Mouse (Mus musculus) lung, postnatal 0 days (tissue): Measurements from ENCODE around the gene Lyst. TPM values are rescaled to one million over a fixed set of nuclear protein-coding genes. Genes with fewer than 3 reads are reported as not detected.
A peak's percentile ranks its signal among the peaks of the same experiment; 100 is the strongest.

Experiments used
- ATAC-seq: fragments of 200-750 bp; cut with Nextera tagmentation; 2 replicates; pipeline ENCODE4 v1.8.0; 2017; ENCODE audit warnings: moderate library complexity
- DNase-seq: peaks from one replicate; pipeline ENCODE4 v3.0.0-alpha.2; 2016; ENCODE audit warnings: low spot score
- H3K27ac ChIP-seq: fragments of 300-500 bp; sonication (generic); 2 replicates; pipeline ENCODE4 v1.5.1; 2014; ENCODE audit warnings: antibody characterized with exemption, mild to moderate bottlenecking, low read length, mixed read lengths
- H3K27me3 ChIP-seq: fragments of 300-500 bp; sonication (generic); replicated peaks from 2 replicates; pipeline ENCODE4 v1.6.1; 2014; ENCODE audit warnings: low read length, mixed read lengths; ENCODE audit not compliant: insufficient read depth
- H3K36me3 ChIP-seq: fragments of 300-500 bp; sonication (generic); 2 replicates; pipeline ENCODE4 v1.6.1; 2014; ENCODE audit warnings: low read length, mixed read lengths; ENCODE audit not compliant: insufficient read depth
- H3K4me1 ChIP-seq: fragments of 300-500 bp; sonication (generic); 2 replicates; pipeline ENCODE4 v1.6.1; 2014; ENCODE audit warnings: antibody characterized with exemption, low read depth, low read length, mixed read lengths; ENCODE audit not compliant: insufficient read depth
- H3K4me2 ChIP-seq: fragments of 300-500 bp; sonication (generic); replicated peaks from 2 replicates; pipeline ENCODE4 v1.6.1; 2014; ENCODE audit warnings: low read depth, mild to moderate bottlenecking, low read length, moderate library complexity, mixed read lengths
- H3K4me3 ChIP-seq: fragments of 300-500 bp; sonication (generic); 2 replicates; pipeline ENCODE4 v1.5.1; 2014; ENCODE audit warnings: low read depth, low read length
- H3K9ac ChIP-seq: fragments of 300-500 bp; sonication (generic); replicated peaks from 2 replicates; pipeline ENCODE4 v1.6.1; 2014; ENCODE audit warnings: low read depth, mild to moderate bottlenecking
- H3K9me3 ChIP-seq: fragments of 300-500 bp; sonication (generic); 2 replicates; pipeline ENCODE4 v1.6.1; 2016; ENCODE audit warnings: low read length, mixed read lengths
- CTCF ChIP-seq: IDR thresholded peaks from 2 replicates; pipeline ENCODE4 v1.5.1; 2016; ENCODE audit warnings: antibody characterized with exemption, mild to moderate bottlenecking
- EP300 ChIP-seq: IDR thresholded peaks from 2 replicates; pipeline ENCODE4 v1.6.1; 2016; ENCODE audit warnings: antibody characterized with exemption, mild to moderate bottlenecking, control low read depth
- WGBS: fragments of 180-500 bp; shearing (Covaris S2); extraction: QIAGEN DNeasy Blood & Tissue Kit; methylation state at CpG from one replicate; pipeline ENCODE4 v1.1.7; 2014; 5-methylcytosine and 5-hydroxymethylcytosine counted together
- polyA plus RNA-seq: library from polyadenylated mRNA; unstranded; fragments of >200 nt; fragmentation: Nextera tagmentation; extraction: Ambion mirVana; gene quantifications from 2 replicates; pipeline ENCODE4 v1.2.1, GENCODE M21; 2015

Lyst gene
- polyA plus RNA-seq, 1 experiment from 2014 or later = 7.1 TPM

DNA sequence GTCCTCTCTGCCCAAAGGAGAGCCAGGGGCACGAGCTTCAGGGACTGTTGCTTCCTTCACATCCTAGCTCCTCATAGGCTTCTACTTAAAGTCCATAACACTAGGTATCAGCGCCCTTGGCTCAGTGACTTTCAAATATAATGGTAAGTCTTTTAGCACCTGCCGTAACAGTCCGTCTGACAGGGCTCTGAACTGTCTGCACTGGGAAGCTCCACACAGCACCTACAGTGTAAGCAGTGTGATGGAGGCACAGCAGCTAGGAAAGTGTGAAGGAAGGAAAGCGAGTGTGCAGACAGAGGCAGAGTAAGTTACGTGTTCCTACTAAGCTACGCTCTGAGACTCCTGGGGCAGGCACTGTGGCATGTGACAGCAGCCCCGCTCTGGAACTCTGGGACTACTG, 187.5 kb downstream of the Lyst start:
- no peaks in the 10 kb centered on the region for H3K4me1 ChIP-seq
- no peak overlapping the region for H3K27ac ChIP-seq
- whole genome bisulfite sequencing = 90% methylated on average over 8 of the region's 8 CpGs
- H3K4me2 ChIP-seq = no peak overlapping the region
- peaks cover 19% of the 10 kb centered on the region; the same call in 1 of the 2 replicates for H3K36me3 ChIP-seq
- no peak for DNase-seq
- no peak for TF ChIP-seq CTCF
- no peak for TF ChIP-seq EP300
- no peak for ATAC-seq
- H3K9ac ChIP-seq = no peak overlapping the region
- no peaks in the 10 kb centered on the region for H3K27me3 ChIP-seq
- no peak overlapping the region for H3K4me3 ChIP-seq
- H3K9me3 ChIP-seq = no peaks in the 10 kb centered on the region

- no peak overlapping the region for H3K4me3 ChIP-seq
- TF ChIP-seq EP300 (no peak), CTCF (no peak)
- H3K4me2 ChIP-seq = no peak overlapping the region
- no peak for DNase-seq
- H3K9me3 ChIP-seq = no peaks in the 10 kb centered on the region
- peaks cover 19% of the 10 kb centered on the region; the same call in 1 of the 2 replicates for H3K36me3 ChIP-seq
- H3K9ac ChIP-seq = no peak overlapping the region
- H3K4me1 ChIP-seq = no peaks in the 10 kb centered on the region
- H3K27me3 ChIP-seq = peaks cover 2% of the 10 kb centered on the region; the same call in 1 of the 2 replicates
- WGBS = 89% methylated on average over 1 of the region's 1 CpGs
- H3K27ac ChIP-seq = no peak overlapping the region
- no peak for ATAC-seq
Measured at GRCm38 (mm10) chr13:13778837-13779458, 188.8 kb downstream of the Lyst start.

- Histone ChIP-seq H3K27me3 (peaks cover 13% of the 10 kb centered on the region; the same call in 1 of the 2 replicates), H3K4me1 (peaks cover 3% of the 10 kb centered on the region; the same call in 1 of the 2 replicates), H3K27ac (no peak overlapping the region), H3K9ac (no peak overlapping the region), H3K4me2 (no peak overlapping the region), H3K36me3 (peaks cover 18% of the 10 kb centered on the region; the same call in 1 of the 2 replicates), H3K4me3 (no peak overlapping the region), H3K9me3 (no peaks in the 10 kb centered on the region)
- DNase-seq (no peak), ATAC-seq (no peak)
- 60% methylated on average over 3 of the region's 3 CpGs for WGBS
- TF ChIP-seq EP300 = no peak
- TF ChIP-seq CTCF = no peak
Measured at GRCm38 (mm10) chr13:13780271-13780670, 190.1 kb downstream of the Lyst start.

DNA sequence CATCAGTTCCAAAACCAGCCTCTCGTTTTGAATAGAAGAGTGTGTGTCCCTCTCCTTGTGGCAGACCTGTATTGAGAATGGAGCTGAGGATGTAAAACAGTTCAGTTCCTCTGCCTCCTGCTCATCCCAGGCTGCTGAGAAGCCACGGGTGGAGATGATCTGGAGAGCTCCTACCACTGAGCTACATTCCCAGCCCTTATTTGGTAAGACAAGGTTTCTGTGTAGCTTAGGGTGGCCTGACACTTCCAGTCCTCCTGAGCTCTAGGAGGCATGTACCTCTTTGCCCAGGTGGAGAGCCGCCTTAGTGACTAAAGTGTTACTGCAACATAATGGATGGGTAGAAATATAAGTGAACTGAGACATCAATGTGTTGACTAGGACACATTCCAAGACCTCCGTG, 190.8 kb downstream of the Lyst start:
- WGBS = 56% methylated on average over 4 of the region's 4 CpGs
- peaks cover 3% of the 10 kb centered on the region; the same call in 1 of the 2 replicates for H3K4me1 ChIP-seq
- no peak for TF ChIP-seq CTCF
- TF ChIP-seq EP300 = no peak

DNA sequence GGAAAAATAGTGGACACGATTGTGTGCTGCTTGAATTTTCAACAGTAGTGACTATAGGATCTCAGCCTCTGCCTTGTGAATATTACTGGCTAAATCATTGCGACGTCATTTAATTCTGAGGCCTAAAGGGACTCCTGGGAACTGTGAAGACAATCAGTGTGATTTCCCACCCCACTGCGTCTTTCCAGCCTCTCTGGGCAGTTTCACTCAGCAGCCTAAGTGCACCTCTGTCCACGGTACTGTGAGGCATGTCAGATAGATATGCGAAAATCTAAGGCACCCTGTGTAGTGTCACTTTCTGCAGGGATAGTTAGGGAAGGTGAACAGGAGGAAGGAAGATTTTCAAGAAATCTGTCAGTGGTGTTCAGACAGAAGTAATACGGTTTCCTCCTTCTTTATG, 193.1 kb downstream of the Lyst start:
- H3K4me3 ChIP-seq = no peak overlapping the region
- no peak overlapping the region for H3K9ac ChIP-seq
- peaks cover 3% of the 10 kb centered on the region; the same call in 1 of the 2 replicates for H3K4me1 ChIP-seq
- H3K4me2 ChIP-seq = no peak overlapping the region
- TF ChIP-seq EP300 (no peak), CTCF (no peak)
- no peak overlapping the region for H3K27ac ChIP-seq
- H3K36me3 ChIP-seq = no peaks in the 10 kb centered on the region
- 40% methylated on average over 7 of the region's 7 CpGs for WGBS
- peaks cover 18% of the 10 kb centered on the region for H3K27me3 ChIP-seq
- no peak for ATAC-seq
- DNase-seq = no peak
- H3K9me3 ChIP-seq = no peaks in the 10 kb centered on the region

More for the DNA sequence above, 190.8 kb downstream of the Lyst start:
- no peak for DNase-seq
- peaks cover 16% of the 10 kb centered on the region; the same call in 1 of the 2 replicates for H3K36me3 ChIP-seq
- H3K27me3 ChIP-seq = peaks cover 16% of the 10 kb centered on the region
- ATAC-seq = no peak
- no peak overlapping the region for H3K4me2 ChIP-seq
- no peak overlapping the region for H3K27ac ChIP-seq
- no peak overlapping the region for H3K4me3 ChIP-seq
- no peaks in the 10 kb centered on the region for H3K9me3 ChIP-seq
- no peak overlapping the region for H3K9ac ChIP-seq

DNA sequence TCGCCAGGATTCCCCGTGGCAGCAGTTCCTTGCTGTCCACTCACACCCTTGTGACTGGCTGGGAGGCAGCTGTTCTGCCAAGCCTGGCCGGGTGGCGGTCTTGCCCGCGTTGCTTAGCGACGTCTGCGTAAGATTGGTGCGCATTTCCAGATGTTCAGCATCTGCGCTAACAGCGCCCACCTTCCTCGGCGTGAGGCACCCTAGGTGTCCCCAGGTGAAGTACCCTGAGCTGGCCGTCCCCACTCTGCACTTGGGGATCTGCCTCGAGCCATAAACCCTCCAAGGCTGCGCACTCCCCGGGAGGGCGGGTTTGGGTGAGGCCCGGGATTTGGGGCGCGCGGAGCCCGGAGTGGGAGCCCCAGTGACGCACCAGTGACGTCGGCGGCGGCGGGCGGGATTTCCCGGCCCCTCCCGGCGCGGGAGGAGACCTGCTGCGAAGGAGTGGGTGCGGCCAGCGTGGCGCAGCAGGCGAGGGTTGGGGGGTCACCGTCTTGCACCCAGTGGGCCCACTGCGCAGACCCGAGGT, 193.8 kb downstream of the Lyst start, which contains the start of gene Gng4:
TSS of gene Gng4 (plus strand) at position 166 of the 526 bp plus-strand sequence.
- H3K9me3 ChIP-seq = no peaks in the 10 kb centered on the region
- no peak within 1 kb of the TSS for H3K9ac ChIP-seq
- ATAC-seq = peak; percentile 59
- under 1% methylated on average over 41 of the region's 43 CpGs for WGBS
- peak; percentile 29 for DNase-seq
- peaks cover 18% of the 10 kb centered on the region for H3K27me3 ChIP-seq
- peak within 1 kb of the TSS; percentile 49 for H3K4me3 ChIP-seq
- peak within 1 kb of the TSS; percentile 91 for H3K4me2 ChIP-seq
- H3K4me1 ChIP-seq = peaks cover 3% of the 10 kb centered on the region; the same call in 1 of the 2 replicates
- no peak for TF ChIP-seq CTCF
- no peak for TF ChIP-seq EP300
- H3K27ac ChIP-seq = no peak within 1 kb of the TSS
- H3K36me3 ChIP-seq = no peaks in the 10 kb centered on the region
